Mouse (Mus musculus): ENCODE measurements around the gene Naaladl2. TPM values are rescaled to one million over a fixed set of nuclear protein-coding genes. Genes with fewer than 3 reads are reported as not detected.
A peak's percentile ranks its signal among the peaks of the same experiment; 100 is the strongest.

The Naaladl2 gene
- total RNA-seq, 1 experiment from 2014 or later: 3.5 TPM

- DNase-seq: peak; percentile 5
These were observed 453.7 kb downstream of the Naaladl2 start for GRCm38 (mm10) chr3:24690162-24690915.

- DNase-seq: no peak
These were observed 473.6 kb downstream of the Naaladl2 start for GRCm38 (mm10) chr3:24670500-24670899.

GRCm38 (mm10) chr3:24668052-24668916 lies 475.8 kb downstream of the Naaladl2 start:
- no peak for DNase-seq

GRCm38 (mm10) chr3:24665408-24665807 lies 478.7 kb downstream of the Naaladl2 start:
- DNase-seq: no peak

- DNase-seq: no peak
These were observed 480.3 kb downstream of the Naaladl2 start for GRCm38 (mm10) chr3:24663749-24664148.

- no peak for DNase-seq
These were observed 514.0 kb downstream of the Naaladl2 start for GRCm38 (mm10) chr3:24630032-24630431.

- DNase-seq: no peak
These were observed 538.6 kb downstream of the Naaladl2 start for GRCm38 (mm10) chr3:24605485-24605884.

GRCm38 (mm10) chr3:24604791-24605320 lies 539.2 kb downstream of the Naaladl2 start:
- DNase-seq: no peak

- DNase-seq: no peak
These were observed 548.6 kb downstream of the Naaladl2 start for GRCm38 (mm10) chr3:24595447-24595846.

- no peak for DNase-seq
These were observed 587.4 kb downstream of the Naaladl2 start for GRCm38 (mm10) chr3:24556617-24557016.

- DNase-seq: no peak
These were observed 590.4 kb downstream of the Naaladl2 start for GRCm38 (mm10) chr3:24553701-24554100.

- DNase-seq: no peak
These were observed 591.4 kb downstream of the Naaladl2 start for GRCm38 (mm10) chr3:24552631-24553030.

GRCm38 (mm10) chr3:24533775-24534458 lies 610.1 kb downstream of the Naaladl2 start:
- no peak for DNase-seq

- DNase-seq: no peak
These were observed 629.1 kb downstream of the Naaladl2 start for GRCm38 (mm10) chr3:24514918-24515317.

GRCm38 (mm10) chr3:24486456-24487112 lies 657.5 kb downstream of the Naaladl2 start:
- DNase-seq: no peak

GRCm38 (mm10) chr3:24463941-24464340 lies 680.1 kb downstream of the Naaladl2 start:
- DNase-seq: no peak

- DNase-seq: no peak
These were observed 703.4 kb downstream of the Naaladl2 start for GRCm38 (mm10) chr3:24440621-24441020.

GRCm38 (mm10) chr3:24432761-24433160 lies 711.3 kb downstream of the Naaladl2 start:
- DNase-seq: no peak

GRCm38 (mm10) chr3:24391737-24392136 lies 752.3 kb downstream of the Naaladl2 start:
- no peak for DNase-seq

- DNase-seq: no peak
These were observed 752.8 kb downstream of the Naaladl2 start for GRCm38 (mm10) chr3:24391311-24391710.

- no peak for DNase-seq
These were observed 789.1 kb downstream of the Naaladl2 start for GRCm38 (mm10) chr3:24355010-24355409.
